Comparison of ENCODE assay signal across 34 mouse cellular contexts in genomic region chr13:23699767-23700166, GRCm38 (mm10). TPM values are rescaled to one million over a fixed set of nuclear protein-coding genes. Genes with fewer than 3 reads are reported as not detected.
DNase-seq lines count a peak whose midpoint lies in the region; ATAC-seq and TF ChIP-seq lines count a peak whose summit lies in the region.
"Had no signal": no experiment of that assay in that cellular context is flagged by ENCODE, and none has a peak within 500 bp of the region (broad histone marks: within the 10 kb centered on the region; RNA-seq: fewer than 3 reads in every experiment).

No protein-coding gene starts in this region.

- no peaks in the 10 kb centered on the region for H3K27me3 ChIP-seq in intestine, postnatal 0 days (replicated peaks; ENCODE audit: control insufficient read depth, insufficient read depth, low read length)
- H3K27me3 ChIP-seq in intestine, embryonic 16.5 days (replicated peaks; ENCODE audit: control insufficient read depth, insufficient read depth, low read length) = no peaks in the 10 kb centered on the region
- no peaks in the 10 kb centered on the region for H3K27me3 ChIP-seq in liver, embryonic 13.5 days
- H3K27me3 ChIP-seq in MEL (ENCODE audit: control insufficient read depth in 1 of 2, insufficient read depth in 2 of 2, low read length in 2 of 2) = no peaks in the 10 kb centered on the region
- no peaks in the 10 kb centered on the region for H3K27me3 ChIP-seq in embryonic facial prominence, embryonic 10.5 days (replicated peaks; ENCODE audit: low read depth, poor library complexity, severe bottlenecking)
- H3K27me3 ChIP-seq: embryonic facial prominence, embryonic 12.5 days; hindbrain, embryonic 13.5 days; limb, embryonic 12.5 days; liver, embryonic 15.5 days; lung, embryonic 15.5 days; neural tube, embryonic 12.5 days had no signal

- TF ChIP-seq CTCF in intestine, postnatal 0 days (IDR thresholded peaks at IDR 0.05; ENCODE audit: low read depth) = peak; percentile 30
- peak in 2 of 3 experiments; percentile 37 to 40; a peak in 4 of 6 replicates for TF ChIP-seq CTCF in MEL (IDR thresholded peaks at IDR 0.05 in 2 of 3, conservative IDR thresholded peaks at IDR 0.05 in 1 of 3; ENCODE audit: control insufficient read depth in 1 of 3, insufficient read depth in 1 of 3, low read depth in 2 of 3, low read length in 3 of 3, poor library complexity in 1 of 3, severe bottlenecking in 1 of 3)

- no peak overlapping the region for H3K4me3 ChIP-seq in intestine, postnatal 0 days (ENCODE audit: low read depth, low read length)
- no peak overlapping the region for H3K4me3 ChIP-seq in intestine, embryonic 16.5 days (ENCODE audit: low read length)
- no peak overlapping the region for H3K4me3 ChIP-seq in liver, embryonic 13.5 days (replicated peaks)
- H3K4me3 ChIP-seq in MEL (ENCODE audit: control insufficient read depth in 1 of 2, insufficient read depth in 1 of 2, low read depth in 2 of 2, low read length in 2 of 2) = no peak overlapping the region
- no peak overlapping the region for H3K4me3 ChIP-seq in embryonic facial prominence, embryonic 10.5 days
- H3K4me3 ChIP-seq: embryonic facial prominence, embryonic 12.5 days; hindbrain, embryonic 13.5 days; limb, embryonic 12.5 days; liver, embryonic 15.5 days; lung, embryonic 15.5 days; myocyte; neural tube, embryonic 12.5 days had no signal

- no peak for TF ChIP-seq EP300 in MEL (IDR thresholded peaks at IDR 0.05; ENCODE audit: low read depth in 1 of 2, low read length in 2 of 2)

- H3K9ac ChIP-seq in intestine, postnatal 0 days (ENCODE audit: low read depth, low read length) = no peak overlapping the region
- no peak overlapping the region for H3K9ac ChIP-seq in intestine, embryonic 16.5 days (ENCODE audit: low read depth, low read length)
- 0 out of 2 replicates have a peak overlapping the region, but pooled peaks have one; percentile 26 for H3K9ac ChIP-seq in liver, embryonic 13.5 days
- no peak overlapping the region for H3K9ac ChIP-seq in MEL (ENCODE audit: control insufficient read depth, low read depth, low read length, poor library complexity, severe bottlenecking)
- H3K9ac ChIP-seq: embryonic facial prominence, embryonic 12.5 days; limb, embryonic 12.5 days; lung, embryonic 15.5 days; neural tube, embryonic 12.5 days had no signal

- H3K27ac ChIP-seq in intestine, postnatal 0 days (ENCODE audit: low read depth, low read length) = no peak overlapping the region
- no peak overlapping the region for H3K27ac ChIP-seq in intestine, embryonic 16.5 days (ENCODE audit: low read length)
- peak overlapping the region; percentile 53; the same call in 1 of the 2 replicates for H3K27ac ChIP-seq in liver, embryonic 13.5 days
- no peak overlapping the region for H3K27ac ChIP-seq in MEL (ENCODE audit: control insufficient read depth, low read depth, low read length)
- H3K27ac ChIP-seq in embryonic facial prominence, embryonic 10.5 days (replicated peaks) = peak overlapping the region; percentile 88; the same call in 1 of the 2 replicates
- H3K27ac ChIP-seq: neural tube, embryonic 12.5 days had no signal

- TF ChIP-seq RAD21 in MEL (IDR thresholded peaks at IDR 0.05; ENCODE audit: low read depth, low read length) = no peak

- no peaks in the 10 kb centered on the region for H3K36me3 ChIP-seq in intestine, postnatal 0 days (ENCODE audit: control insufficient read depth, insufficient read depth)
- H3K36me3 ChIP-seq in intestine, embryonic 16.5 days (ENCODE audit: control insufficient read depth, insufficient read depth, low read length) = no peaks in the 10 kb centered on the region
- H3K36me3 ChIP-seq in liver, embryonic 13.5 days = no peaks in the 10 kb centered on the region
- H3K36me3 ChIP-seq in MEL (ENCODE audit: control insufficient read depth in 1 of 2, insufficient read depth in 2 of 2, low read length in 2 of 2) = peaks cover 0 to 46% of the 10 kb centered on the region in 2 experiments; a peak in 2 of 4 replicates
- H3K36me3 ChIP-seq in embryonic facial prominence, embryonic 10.5 days (replicated peaks) = no peaks in the 10 kb centered on the region
- H3K36me3 ChIP-seq: embryonic facial prominence, embryonic 12.5 days; hindbrain, embryonic 13.5 days; limb, embryonic 12.5 days; liver, embryonic 15.5 days; lung, embryonic 15.5 days; neural tube, embryonic 12.5 days had no signal

- no peaks in the 10 kb centered on the region for H3K9me3 ChIP-seq in intestine, postnatal 0 days (ENCODE audit: control insufficient read depth)
- H3K9me3 ChIP-seq in intestine, embryonic 16.5 days (ENCODE audit: control insufficient read depth, low read length) = no peaks in the 10 kb centered on the region
- no peaks in the 10 kb centered on the region for H3K9me3 ChIP-seq in liver, embryonic 13.5 days (replicated peaks)
- H3K9me3 ChIP-seq in MEL (replicated peaks; ENCODE audit: insufficient read depth, low read length) = no peaks in the 10 kb centered on the region
- no peaks in the 10 kb centered on the region for H3K9me3 ChIP-seq in embryonic facial prominence, embryonic 10.5 days
- H3K9me3 ChIP-seq: embryonic facial prominence, embryonic 12.5 days; hindbrain, embryonic 13.5 days; limb, embryonic 12.5 days; liver, embryonic 15.5 days; lung, embryonic 15.5 days; neural tube, embryonic 12.5 days had no signal

- no peaks in the 10 kb centered on the region; the same call in 1 of the 2 replicates for H3K79me2 ChIP-seq in MEL (ENCODE audit: control insufficient read depth, insufficient read depth, low read length, poor library complexity)

- H3K4me2 ChIP-seq in intestine, postnatal 0 days (replicated peaks; ENCODE audit: low read depth) = no peak overlapping the region
- H3K4me2 ChIP-seq in intestine, embryonic 16.5 days (ENCODE audit: low read depth, low read length) = no peak overlapping the region
- no peak overlapping the region for H3K4me2 ChIP-seq in liver, embryonic 13.5 days
- H3K4me2 ChIP-seq: embryonic facial prominence, embryonic 12.5 days; limb, embryonic 12.5 days; midbrain, embryonic 11.5 days; neural tube, embryonic 12.5 days had no signal

- ATAC-seq in intestine, postnatal 0 days = no peak
- no peak for ATAC-seq in intestine, embryonic 16.5 days
- no peak for ATAC-seq in liver, embryonic 13.5 days (ENCODE audit: low read depth)

- DNase-seq in liver, embryonic 13.5 days = no peak
- no peak for DNase-seq in liver
- peak; percentile 62 for DNase-seq in MEL (ENCODE audit: low read depth, low spot score)
- no peak for DNase-seq in embryonic facial prominence, embryonic 10.5 days (ENCODE audit: low spot score)
- no peak for DNase-seq in adrenal gland, adult 18-20 months (ENCODE audit: low spot score in 2 of 2)
- no peak for DNase-seq in adrenal gland, postnatal 25 days
- DNase-seq: adrenal gland, postnatal 36 days; cerebellum, adult 18-20 months; cerebellum, postnatal 14 days; gastrocnemius, postnatal 14 days; heart, postnatal 4 days; kidney, adult 11 months; kidney, postnatal 14 days; right cerebral cortex, adult 18-20 months; spleen, adult 18-20 months; thymus, postnatal 14 days had no signal

- no peaks in the 10 kb centered on the region for H3K4me1 ChIP-seq in intestine, postnatal 0 days (replicated peaks; ENCODE audit: control insufficient read depth, insufficient read depth, low read length)
- H3K4me1 ChIP-seq in intestine, embryonic 16.5 days (ENCODE audit: control insufficient read depth, insufficient read depth, low read length) = peaks cover 5% of the 10 kb centered on the region; the same call in 1 of the 2 replicates
- peaks cover 58% of the 10 kb centered on the region for H3K4me1 ChIP-seq in liver, embryonic 13.5 days (replicated peaks)
- peaks cover 0 to 27% of the 10 kb centered on the region in 2 experiments; a peak in 2 of 4 replicates for H3K4me1 ChIP-seq in MEL (ENCODE audit: control insufficient read depth in 1 of 2, insufficient read depth in 2 of 2, low read length in 2 of 2)
- peaks cover 23% of the 10 kb centered on the region for H3K4me1 ChIP-seq in embryonic facial prominence, embryonic 10.5 days

- 69% methylated on average over 3 of the region's 3 CpGs for WGBS in intestine, postnatal 0 days
- WGBS in intestine, embryonic 16.5 days = 70% methylated on average over 3 of the region's 3 CpGs
- WGBS in liver, embryonic 13.5 days (ENCODE audit: insufficient replicate concordance) = 51% methylated on average over 3 of the region's 3 CpGs
- 69% methylated on average over 3 of the region's 3 CpGs for WGBS in embryonic facial prominence, embryonic 10.5 days

- TF ChIP-seq POLR2A in MEL (IDR thresholded peaks at IDR 0.05; ENCODE audit: control insufficient read depth in 1 of 2, insufficient read depth in 1 of 2, low read depth in 1 of 2, low read length in 2 of 2, poor library complexity in 1 of 2) = no peak

RNA-seq across cellular contexts. Expression of gene Hist1h4c, which starts 1.5 kb away (rescaled TPM):
- polyA plus RNA-seq in intestine, postnatal 0 days (2015; fragmentation: Nextera tagmentation; extraction: Ambion mirVana) = 2.9 and 3.0 TPM in 2 replicates
- polyA plus RNA-seq in intestine, embryonic 16.5 days (2015; fragmentation: Nextera tagmentation; extraction: Ambion mirVana) = 2.9 and 3.1 TPM in 2 replicates
- 5.4 and 8.6 TPM in 2 replicates for polyA plus RNA-seq in liver, embryonic 13.5 days (2015; fragmentation: Nextera tagmentation; extraction: Ambion mirVana)
- total RNA-seq in MEL (2012; rRNA removed) = 1,967 and 2,008 TPM in 2 replicates
- 1 to 10 TPM in 1 of 2 experiments, not detected in 1; 4.1 TPM for polyA plus RNA-seq in MEL (2012; ENCODE audit: insufficient read depth in 1 of 2, insufficient read length in 2 of 2, low read depth in 1 of 2, low replicate concordance in 2 of 2, missing spikeins in 1 of 2)
- polyA plus RNA-seq in embryonic facial prominence, embryonic 10.5 days (2016; fragmentation: Nextera tagmentation; extraction: Ambion mirVana) = 6.6 and 6.8 TPM in 2 replicates
- 10 to 100 TPM; 79.0 to 94.6 TPM for total RNA-seq in adrenal gland, adult 18-20 months (2021)
- 97.6 and 116 TPM in 2 replicates for total RNA-seq in adrenal gland, postnatal 25 days (2021)

RNA-seq across cellular contexts. Expression of gene Hist1h1t, which starts 4.2 kb away (rescaled TPM):
- polyA plus RNA-seq in intestine, postnatal 0 days (2015; fragmentation: Nextera tagmentation; extraction: Ambion mirVana) = not detected in 2 replicates
- 0.15 and 0.20 TPM in 2 replicates for polyA plus RNA-seq in intestine, embryonic 16.5 days (2015; fragmentation: Nextera tagmentation; extraction: Ambion mirVana)
- not detected in 2 replicates for polyA plus RNA-seq in liver, embryonic 13.5 days (2015; fragmentation: Nextera tagmentation; extraction: Ambion mirVana)
- total RNA-seq in MEL (2012; rRNA removed) = 2.7 and 6.3 TPM in 2 replicates
- polyA plus RNA-seq in MEL (2012; ENCODE audit: insufficient read depth in 1 of 2, insufficient read length in 2 of 2, low read depth in 1 of 2, low replicate concordance in 2 of 2, missing spikeins in 1 of 2) = not detected
- 0.28 TPM in 1 of 2 replicates, not detected in the other for polyA plus RNA-seq in embryonic facial prominence, embryonic 10.5 days (2016; fragmentation: Nextera tagmentation; extraction: Ambion mirVana)
- not detected for total RNA-seq in adrenal gland, adult 18-20 months (2021)
- not detected in 2 replicates for total RNA-seq in adrenal gland, postnatal 25 days (2021)
- total RNA-seq: gastrocnemius, postnatal 14 days; layer of hippocampus, postnatal 14 days had no signal
- polyA plus RNA-seq: brain, embryonic 14.5 days; cortical plate, adult 2 months; heart, embryonic 11.5 days; heart, embryonic 16.5 days; hindbrain, embryonic 13.5 days; kidney, embryonic 14.5 days; limb, embryonic 12.5 days; liver, embryonic 15.5 days; midbrain, embryonic 11.5 days; midbrain, postnatal 0 days; neural tube, embryonic 12.5 days; urinary bladder, adult 2 months had no signal

RNA-seq across cellular contexts. Expression of gene Hfe, which starts 10.9 kb away (rescaled TPM):
- polyA plus RNA-seq in intestine, postnatal 0 days (2015; fragmentation: Nextera tagmentation; extraction: Ambion mirVana) = 12.5 TPM in 2 replicates
- 8.5 and 9.7 TPM in 2 replicates for polyA plus RNA-seq in intestine, embryonic 16.5 days (2015; fragmentation: Nextera tagmentation; extraction: Ambion mirVana)
- polyA plus RNA-seq in liver, embryonic 13.5 days (2015; fragmentation: Nextera tagmentation; extraction: Ambion mirVana) = 6.6 and 8.8 TPM in 2 replicates
- not detected in 2 replicates for total RNA-seq in MEL (2012; rRNA removed)
- polyA plus RNA-seq in MEL (2012; ENCODE audit: insufficient read depth in 1 of 2, insufficient read length in 2 of 2, low read depth in 1 of 2, low replicate concordance in 2 of 2, missing spikeins in 1 of 2) = not detected
- 1.5 and 2.0 TPM in 2 replicates for polyA plus RNA-seq in embryonic facial prominence, embryonic 10.5 days (2016; fragmentation: Nextera tagmentation; extraction: Ambion mirVana)
- total RNA-seq in adrenal gland, adult 18-20 months (2021) = 10 to 100 TPM; 33.3 to 45.6 TPM
- total RNA-seq in adrenal gland, postnatal 25 days (2021) = 37.3 and 49.1 TPM in 2 replicates

RNA-seq across cellular contexts. Expression of gene Hist1h2bc, which starts 15.8 kb away (rescaled TPM):
- 211 and 224 TPM in 2 replicates for polyA plus RNA-seq in intestine, postnatal 0 days (2015; fragmentation: Nextera tagmentation; extraction: Ambion mirVana)
- polyA plus RNA-seq in intestine, embryonic 16.5 days (2015; fragmentation: Nextera tagmentation; extraction: Ambion mirVana) = 101 and 110 TPM in 2 replicates
- 81.2 and 88.9 TPM in 2 replicates for polyA plus RNA-seq in liver, embryonic 13.5 days (2015; fragmentation: Nextera tagmentation; extraction: Ambion mirVana)
- total RNA-seq in MEL (2012; rRNA removed) = 694 and 982 TPM in 2 replicates
- 1 to 10 TPM in 1 of 2 experiments, not detected in 1; 3.1 TPM for polyA plus RNA-seq in MEL (2012; ENCODE audit: insufficient read depth in 1 of 2, insufficient read length in 2 of 2, low read depth in 1 of 2, low replicate concordance in 2 of 2, missing spikeins in 1 of 2)
- polyA plus RNA-seq in embryonic facial prominence, embryonic 10.5 days (2016; fragmentation: Nextera tagmentation; extraction: Ambion mirVana) = 19.0 and 20.3 TPM in 2 replicates
- 100 to 1,000 TPM; 115 to 172 TPM for total RNA-seq in adrenal gland, adult 18-20 months (2021)
- 193 and 227 TPM in 2 replicates for total RNA-seq in adrenal gland, postnatal 25 days (2021)

RNA-seq across cellular contexts. Expression of gene Hist1h2ac, which starts 16.0 kb away (rescaled TPM):
- polyA plus RNA-seq in intestine, postnatal 0 days (2015; fragmentation: Nextera tagmentation; extraction: Ambion mirVana) = 0.46 TPM in 2 replicates
- 0.94 and 1.0 TPM in 2 replicates for polyA plus RNA-seq in intestine, embryonic 16.5 days (2015; fragmentation: Nextera tagmentation; extraction: Ambion mirVana)
- 0.89 and 1.0 TPM in 2 replicates for polyA plus RNA-seq in liver, embryonic 13.5 days (2015; fragmentation: Nextera tagmentation; extraction: Ambion mirVana)
- total RNA-seq in MEL (2012; rRNA removed) = 123 and 153 TPM in 2 replicates
- polyA plus RNA-seq in MEL (2012; ENCODE audit: insufficient read depth in 1 of 2, insufficient read length in 2 of 2, low read depth in 1 of 2, low replicate concordance in 2 of 2, missing spikeins in 1 of 2) = under 1 TPM in 1 of 2 experiments, not detected in 1; 0.15 TPM
- 0.91 and 1.3 TPM in 2 replicates for polyA plus RNA-seq in embryonic facial prominence, embryonic 10.5 days (2016; fragmentation: Nextera tagmentation; extraction: Ambion mirVana)
- total RNA-seq in adrenal gland, adult 18-20 months (2021) = 1 to 10 TPM; 2.0 to 2.2 TPM
- 3.5 and 4.3 TPM in 2 replicates for total RNA-seq in adrenal gland, postnatal 25 days (2021)

Comparison
In these comparisons a context has a peak if more than half of its experiments do, and no peak if none do; other contexts are left out.
1. H3K27ac ChIP-seq: peak in liver, embryonic 13.5 days (single experiment) and embryonic facial prominence, embryonic 10.5 days (single experiment); none in intestine, postnatal 0 days (single experiment), intestine, embryonic 16.5 days (single experiment) and MEL (single experiment).